Mouse (Mus musculus) heart, embryonic 12.5 days (tissue): ENCODE measurements around the gene Hid1. TPM values are rescaled to one million over a fixed set of nuclear protein-coding genes. Genes with fewer than 3 reads are reported as not detected.

Experiments used
- ATAC-seq: fragments of 200-750 bp; cut with Nextera tagmentation; 2 replicates; pipeline ENCODE4 v1.8.0; 2017; ENCODE audit warnings: moderate TSS enrichment, moderate library complexity; ENCODE audit not compliant: insufficient number of reproducible peaks, low FRiP score
- H3K27ac ChIP-seq: fragments of 300-500 bp; sonication (generic); 2 replicates; pipeline ENCODE4 v1.5.1; 2016; ENCODE audit warnings: mild to moderate bottlenecking, moderate library complexity; ENCODE audit not compliant: poor library complexity, severe bottlenecking
- H3K27me3 ChIP-seq: fragments of 300-500 bp; sonication (generic); replicated peaks from 2 replicates; pipeline ENCODE4 v1.6.1; 2016; ENCODE audit warnings: mild to moderate bottlenecking, moderate library complexity
- H3K36me3 ChIP-seq: fragments of 300-500 bp; sonication (generic); 2 replicates; pipeline ENCODE4 v1.6.1; 2016; ENCODE audit warnings: mild to moderate bottlenecking, moderate library complexity
- H3K4me1 ChIP-seq: fragments of 300-500 bp; sonication (generic); replicated peaks from 2 replicates; pipeline ENCODE4 v1.6.1; 2016; ENCODE audit warnings: mild to moderate bottlenecking
- H3K4me2 ChIP-seq: fragments of 300-500 bp; sonication (generic); 2 replicates; pipeline ENCODE4 v1.6.1; 2016; ENCODE audit warnings: mild to moderate bottlenecking, moderate library complexity
- H3K4me3 ChIP-seq: fragments of 300-500 bp; sonication (generic); 2 replicates; pipeline ENCODE4 v1.5.1; 2016; ENCODE audit warnings: mild to moderate bottlenecking
- H3K9ac ChIP-seq: fragments of 300-500 bp; sonication (generic); 2 replicates; pipeline ENCODE4 v1.6.1; 2016; ENCODE audit warnings: mild to moderate bottlenecking, moderate library complexity
- H3K9me3 ChIP-seq: fragments of 300-500 bp; sonication (generic); replicated peaks from 2 replicates; pipeline ENCODE4 v1.6.1; 2016; ENCODE audit warnings: mild to moderate bottlenecking, moderate library complexity
- whole genome bisulfite sequencing: fragments of 180-500 bp; shearing (Covaris S2); methylation state at CpG from one replicate; pipeline ENCODE4 v1.1.7; 2016; 5-methylcytosine and 5-hydroxymethylcytosine counted together
- polyA plus RNA-seq: library from polyadenylated mRNA; unstranded; fragments of >200 nt; fragmentation: Nextera tagmentation; extraction: Ambion mirVana; gene quantifications from 2 replicates; pipeline ENCODE4 v1.2.1, GENCODE M21; 2016

Hid1 gene
- 6.0 and 7.4 TPM in 2 replicates for polyA plus RNA-seq

DNA sequence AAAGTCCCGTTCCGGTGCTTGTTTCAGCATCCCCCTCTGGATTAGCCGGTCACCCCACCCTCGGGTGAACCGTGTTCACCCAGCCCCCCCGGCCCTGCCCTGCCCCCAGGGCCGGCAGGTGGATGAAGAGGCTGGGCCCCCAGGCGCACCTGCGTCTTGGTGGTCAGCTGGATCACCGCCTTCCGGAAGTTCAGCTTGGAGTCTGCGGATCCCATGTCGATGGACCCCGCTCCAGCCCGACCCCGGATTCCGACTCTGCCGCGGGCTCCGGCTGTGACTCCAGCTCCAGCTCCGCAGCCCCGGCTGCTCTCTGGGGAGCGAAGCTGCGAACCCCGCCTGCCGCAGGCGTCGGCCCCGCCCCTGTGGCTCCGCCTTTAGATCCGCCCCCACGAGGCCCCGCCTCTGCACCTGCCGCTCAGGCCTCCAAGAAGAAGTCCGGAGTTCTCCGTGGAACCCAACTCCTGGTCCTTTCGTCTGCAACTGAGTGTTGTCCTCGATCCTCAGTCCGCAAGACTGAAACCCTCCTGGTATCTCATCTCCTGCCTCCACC, at the start of gene Hid1:
Gene Hid1, minus strand, starts transcription at position 362 of the 550 bp plus-strand sequence.
- under 1% methylated on average over 39 of the region's 39 CpGs for WGBS
- Histone ChIP-seq H3K36me3 (no peaks in the 10 kb centered on the region), H3K27me3 (peaks cover 76% of the 10 kb centered on the region), H3K9me3 (no peaks in the 10 kb centered on the region), H3K4me1 (peaks cover 24% of the 10 kb centered on the region), H3K4me2 (peak within 1 kb of the TSS; percentile 95), H3K9ac (peak within 1 kb of the TSS; percentile 70), H3K27ac (no peak within 1 kb of the TSS), H3K4me3 (peak within 1 kb of the TSS; percentile 60)
- ATAC-seq = peak; percentile 78

DNA sequence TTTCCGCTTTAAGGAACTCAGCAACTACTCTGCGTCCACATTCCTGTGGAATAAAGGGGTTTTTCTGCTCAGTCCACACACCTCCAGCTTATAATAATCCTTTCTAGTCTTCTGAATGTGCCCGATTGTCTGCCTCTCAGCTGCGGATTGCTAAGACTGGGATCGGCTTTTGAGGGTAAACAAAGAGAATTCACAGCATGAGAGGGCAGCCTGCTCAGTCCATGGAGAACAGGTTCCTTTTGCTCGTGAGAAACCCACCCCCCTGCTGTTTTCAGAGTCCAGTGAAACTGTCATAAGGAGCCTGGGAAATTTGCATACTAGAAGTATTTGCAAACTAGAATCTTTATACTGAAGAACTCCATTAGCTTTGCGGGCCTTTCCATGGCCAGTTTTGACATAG, 42.0 kb upstream of the Hid1 start:
- Histone ChIP-seq H3K36me3 (peaks cover 51% of the 10 kb centered on the region), H3K4me1 (peaks cover 18% of the 10 kb centered on the region), H3K4me3 (no peak overlapping the region), H3K9ac (no peak overlapping the region), H3K4me2 (no peak overlapping the region), H3K9me3 (no peaks in the 10 kb centered on the region), H3K27ac (no peak overlapping the region), H3K27me3 (no peaks in the 10 kb centered on the region)
- no peak for ATAC-seq
- 87% methylated on average over 7 of the region's 7 CpGs for WGBS

DNA sequence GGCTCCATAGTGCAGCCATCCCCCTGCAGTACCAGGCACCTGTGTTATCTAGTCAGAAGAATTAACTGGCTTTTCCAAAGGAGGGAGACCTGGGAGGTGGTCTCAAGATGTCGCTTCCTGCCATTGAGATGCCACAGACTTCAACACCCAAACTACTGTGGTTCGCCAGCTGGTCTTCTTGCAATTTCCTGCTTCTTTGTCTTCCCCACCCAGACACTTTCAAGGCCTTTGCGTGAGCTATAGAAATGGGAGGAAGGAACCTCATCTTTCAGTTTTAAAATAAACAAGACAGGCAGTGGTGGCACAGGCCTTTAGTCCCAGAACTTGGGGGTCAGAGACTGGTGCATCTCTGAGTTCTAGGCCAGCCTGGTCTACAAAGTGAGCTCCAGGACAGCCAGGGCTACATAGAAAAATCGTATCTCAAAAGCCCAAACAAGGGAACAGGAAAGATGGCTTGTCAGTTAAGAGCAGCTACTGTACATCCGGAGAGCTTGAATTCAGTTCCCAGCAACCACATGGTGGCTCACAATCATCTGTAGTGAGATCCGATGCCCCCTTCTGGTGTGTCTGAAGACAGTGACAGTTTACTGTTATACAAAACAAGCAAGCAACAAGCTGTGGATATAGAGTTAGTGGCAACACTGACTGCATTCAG, 40.8 kb upstream of the Hid1 start:
- ATAC-seq = no peak
- H3K9ac ChIP-seq = no peak overlapping the region
- 71% methylated on average over 6 of the region's 6 CpGs for WGBS
- 0 out of 2 replicates have a peak overlapping the region, but pooled peaks have one; percentile 15 for H3K27ac ChIP-seq
- no peak overlapping the region for H3K4me3 ChIP-seq
- H3K4me1 ChIP-seq = peaks cover 19% of the 10 kb centered on the region
- H3K9me3 ChIP-seq = no peaks in the 10 kb centered on the region
- H3K27me3 ChIP-seq = no peaks in the 10 kb centered on the region
- H3K4me2 ChIP-seq = no peak overlapping the region
- peaks cover 51% of the 10 kb centered on the region for H3K36me3 ChIP-seq

DNA sequence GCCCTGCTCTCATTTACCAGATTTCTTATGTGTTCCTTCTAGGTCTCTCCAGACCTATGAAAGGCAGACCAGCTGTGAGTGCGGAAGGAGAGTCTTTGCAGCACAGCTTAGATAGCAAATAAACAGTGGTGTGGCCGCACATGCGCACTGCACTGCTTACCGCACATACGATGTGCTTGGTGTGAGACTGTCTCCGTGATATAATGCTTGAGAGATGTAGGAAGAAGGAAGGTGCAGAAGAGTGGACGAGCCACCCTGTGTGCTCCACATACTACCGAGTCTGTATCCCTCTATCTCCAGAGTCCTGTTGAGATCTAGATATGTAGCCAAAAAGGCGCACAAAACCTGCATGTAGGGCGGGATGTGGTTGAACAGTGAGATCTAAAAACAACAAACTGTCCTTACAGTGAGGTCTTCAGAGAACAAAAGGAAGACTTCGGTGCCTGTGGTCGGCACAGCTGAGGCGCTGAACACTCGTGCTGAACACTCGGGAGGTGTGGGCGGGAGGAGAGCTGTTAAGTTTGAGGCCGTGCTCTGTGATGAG, 39.4 kb upstream of the Hid1 start:
- 86% methylated on average over 17 of the region's 17 CpGs for WGBS
- Histone ChIP-seq H3K27me3 (no peaks in the 10 kb centered on the region), H3K4me3 (no peak overlapping the region), H3K4me1 (peaks cover 16% of the 10 kb centered on the region), H3K9me3 (no peaks in the 10 kb centered on the region), H3K36me3 (peaks cover 51% of the 10 kb centered on the region), H3K27ac (no peak overlapping the region), H3K4me2 (no peak overlapping the region), H3K9ac (no peak overlapping the region)
- no peak for ATAC-seq

DNA sequence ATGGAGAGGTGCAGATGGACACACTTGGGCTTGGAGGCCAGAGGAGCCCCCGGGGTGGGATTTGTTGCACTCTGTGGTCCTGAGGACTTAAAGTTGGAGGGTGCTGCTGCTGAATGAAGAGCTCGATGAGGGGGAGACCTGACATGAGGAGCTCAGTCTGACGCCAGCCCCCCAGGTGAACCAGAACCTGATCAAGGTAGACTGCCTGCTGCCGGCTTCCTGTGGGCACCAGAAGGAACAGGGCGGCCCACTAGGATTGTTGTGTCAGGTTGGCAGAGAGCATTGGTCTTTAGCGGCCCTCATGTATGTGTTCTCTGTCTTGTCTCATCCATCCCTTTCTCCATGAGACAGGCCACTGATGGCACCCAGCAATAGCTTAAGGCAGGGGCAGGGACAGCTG, 38.2 kb upstream of the Hid1 start:
- H3K27ac ChIP-seq = no peak overlapping the region
- peaks cover 9% of the 10 kb centered on the region for H3K4me1 ChIP-seq
- H3K4me2 ChIP-seq = no peak overlapping the region
- WGBS = 92% methylated on average over 6 of the region's 6 CpGs
- H3K36me3 ChIP-seq = peaks cover 44% of the 10 kb centered on the region
- no peaks in the 10 kb centered on the region for H3K27me3 ChIP-seq
- H3K4me3 ChIP-seq = no peak overlapping the region
- ATAC-seq = no peak
- H3K9ac ChIP-seq = no peak overlapping the region
- no peaks in the 10 kb centered on the region for H3K9me3 ChIP-seq

DNA sequence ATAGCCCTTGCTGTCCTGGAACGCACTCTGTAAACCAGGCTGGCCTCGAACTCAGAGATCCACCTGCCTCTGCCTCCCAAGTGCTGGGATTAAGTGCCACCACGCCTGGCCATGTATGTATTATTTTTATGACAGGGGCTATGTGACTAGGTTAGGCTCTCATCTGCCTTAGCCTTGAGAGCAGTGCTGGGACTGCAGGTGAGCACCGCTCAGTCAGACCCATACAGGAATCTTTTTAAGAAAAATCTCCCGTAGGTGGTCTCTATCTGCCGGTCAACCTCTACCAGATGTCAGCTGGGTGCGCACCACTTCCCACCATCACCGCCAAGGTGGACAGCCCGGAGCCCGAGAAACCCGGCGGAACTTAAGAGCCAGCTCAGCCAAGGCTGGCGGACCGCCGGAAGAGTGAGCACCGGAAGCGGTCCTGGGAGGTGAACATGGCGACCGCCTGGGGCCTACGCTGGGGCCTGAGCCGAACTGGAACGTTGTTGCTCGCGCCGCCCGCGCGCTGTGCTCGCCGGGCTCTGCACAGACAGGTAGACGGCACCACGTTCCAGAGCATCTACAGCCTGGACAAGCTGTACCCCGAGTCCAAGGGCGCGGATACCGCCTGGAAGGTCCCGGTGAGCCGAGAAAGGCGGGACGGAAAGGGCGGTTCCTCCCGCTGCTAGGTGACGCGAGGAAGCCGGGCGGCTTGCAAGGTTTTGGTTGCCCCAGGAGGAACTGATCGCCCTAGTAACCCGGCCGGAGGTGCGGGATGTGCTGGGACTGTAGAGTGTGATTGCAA, 36.0 kb upstream of the Hid1 start, which contains the start of gene Mrpl58:
Gene Mrpl58, plus strand, starts transcription at position 415 of the 787 bp plus-strand sequence.
- Histone ChIP-seq H3K9ac (peak within 1 kb of the TSS; percentile 91), H3K27ac (peak within 1 kb of the TSS; percentile 78), H3K27me3 (no peaks in the 10 kb centered on the region), H3K36me3 (peaks cover 27% of the 10 kb centered on the region), H3K4me2 (peak within 1 kb of the TSS; percentile 85), H3K4me3 (peak within 1 kb of the TSS; percentile 86), H3K4me1 (peaks cover 15% of the 10 kb centered on the region), H3K9me3 (no peaks in the 10 kb centered on the region)
- ATAC-seq = peak; percentile 90
- WGBS = 3% methylated on average over 50 of the region's 50 CpGs

DNA sequence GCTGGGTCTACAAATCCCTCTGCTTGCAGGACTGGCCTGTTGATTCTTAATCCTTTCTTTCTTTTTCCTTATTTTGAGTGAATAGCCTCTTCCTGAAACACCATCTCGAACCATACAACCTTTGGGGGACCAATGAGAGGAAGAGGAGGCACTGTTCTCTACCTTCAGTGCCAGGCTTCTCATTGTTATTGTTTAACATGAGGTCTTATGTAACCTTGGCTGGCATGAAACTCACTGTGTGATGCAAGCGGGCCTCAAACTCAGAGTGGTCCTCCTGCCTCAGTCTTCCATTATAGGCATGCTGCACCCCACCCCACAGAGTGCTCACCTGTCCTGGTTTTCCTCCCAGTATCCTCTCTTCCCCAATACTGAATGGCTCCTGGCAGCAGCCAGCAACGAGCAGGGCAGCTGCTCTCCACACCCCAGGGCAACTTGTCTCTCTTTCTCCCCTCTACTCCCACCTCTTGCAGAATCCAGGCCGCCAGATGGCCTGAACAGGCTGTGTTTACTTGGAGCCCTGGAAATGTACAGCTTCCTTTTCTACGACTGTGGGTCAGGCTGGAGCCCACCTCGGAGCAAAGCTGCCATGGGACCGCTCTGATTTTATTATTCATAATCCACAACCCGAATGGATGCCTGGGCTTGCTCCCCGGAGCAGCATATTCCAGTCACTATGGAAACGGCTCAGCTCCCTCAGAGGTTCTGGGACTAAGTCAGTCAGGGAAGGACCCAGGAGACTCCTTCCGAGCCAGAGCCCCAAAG, 33.3 kb upstream of the Hid1 start:
- Histone ChIP-seq H3K4me2 (no peak overlapping the region), H3K27ac (no peak overlapping the region), H3K36me3 (peaks cover 4% of the 10 kb centered on the region; the same call in 1 of the 2 replicates), H3K27me3 (no peaks in the 10 kb centered on the region), H3K4me1 (peaks cover 15% of the 10 kb centered on the region), H3K9me3 (no peaks in the 10 kb centered on the region), H3K9ac (no peak overlapping the region), H3K4me3 (no peak overlapping the region)
- no peak for ATAC-seq
- 50% methylated on average over 11 of the region's 11 CpGs for WGBS

DNA sequence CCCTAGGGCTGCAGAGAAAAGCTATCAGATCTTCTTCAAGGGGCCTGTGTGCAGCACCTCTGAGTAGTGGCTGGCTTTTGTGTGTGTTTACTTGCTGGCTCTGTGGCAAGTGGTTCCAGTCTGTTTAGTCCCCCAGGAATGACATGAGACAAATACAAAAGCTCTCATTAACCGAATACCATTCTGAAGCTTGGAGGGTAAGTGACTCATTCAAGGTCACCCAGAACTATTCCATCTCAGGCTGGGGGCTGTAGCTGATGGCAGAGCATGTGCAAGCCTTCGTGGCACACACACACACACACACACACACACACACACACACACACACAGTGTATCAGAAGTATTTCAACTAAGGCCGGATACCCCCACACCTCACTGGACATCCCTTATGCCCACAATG, 32.6 kb upstream of the Hid1 start:
- ATAC-seq = no peak
- no peak overlapping the region for H3K4me3 ChIP-seq

DNA sequence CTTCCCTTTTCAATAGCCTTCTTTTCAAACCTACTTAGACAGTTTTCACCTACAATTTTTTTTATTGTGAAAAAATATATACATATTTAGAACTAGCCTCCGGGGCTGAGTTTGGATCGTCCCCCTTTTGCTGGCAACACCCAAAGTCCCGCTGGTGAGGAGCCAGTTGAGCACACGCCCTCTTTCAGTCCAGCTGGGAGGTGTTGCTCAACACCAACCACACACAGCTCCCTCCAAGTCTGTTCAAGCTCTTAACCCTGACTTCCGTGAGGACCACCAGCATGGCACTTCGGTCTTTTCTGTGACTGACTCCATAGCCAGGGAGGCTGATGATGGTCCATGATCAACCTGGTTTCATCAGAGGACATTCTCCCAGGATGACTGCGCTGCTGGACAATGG, 30.5 kb upstream of the Hid1 start:
- Histone ChIP-seq H3K4me1 (peaks cover 15% of the 10 kb centered on the region; the same call in 1 of the 2 replicates), H3K4me3 (no peak overlapping the region), H3K36me3 (peaks cover 22% of the 10 kb centered on the region), H3K4me2 (no peak overlapping the region), H3K9me3 (no peaks in the 10 kb centered on the region), H3K9ac (no peak overlapping the region), H3K27me3 (peaks cover 17% of the 10 kb centered on the region; the same call in 1 of the 2 replicates), H3K27ac (no peak overlapping the region)
- 77% methylated on average over 7 of the region's 7 CpGs for WGBS
- no peak for ATAC-seq

More for the DNA sequence above, 32.6 kb upstream of the Hid1 start:
- no peaks in the 10 kb centered on the region for H3K27me3 ChIP-seq
- no peak overlapping the region for H3K9ac ChIP-seq
- H3K4me2 ChIP-seq = no peak overlapping the region
- H3K9me3 ChIP-seq = no peaks in the 10 kb centered on the region
- no peak overlapping the region for H3K27ac ChIP-seq
- H3K36me3 ChIP-seq = 0 out of 2 replicates have a peak, but pooled peaks cover 5% of the 10 kb centered on the region
- peaks cover 15% of the 10 kb centered on the region for H3K4me1 ChIP-seq
- WGBS = 73% methylated on average over 3 of the region's 3 CpGs

DNA sequence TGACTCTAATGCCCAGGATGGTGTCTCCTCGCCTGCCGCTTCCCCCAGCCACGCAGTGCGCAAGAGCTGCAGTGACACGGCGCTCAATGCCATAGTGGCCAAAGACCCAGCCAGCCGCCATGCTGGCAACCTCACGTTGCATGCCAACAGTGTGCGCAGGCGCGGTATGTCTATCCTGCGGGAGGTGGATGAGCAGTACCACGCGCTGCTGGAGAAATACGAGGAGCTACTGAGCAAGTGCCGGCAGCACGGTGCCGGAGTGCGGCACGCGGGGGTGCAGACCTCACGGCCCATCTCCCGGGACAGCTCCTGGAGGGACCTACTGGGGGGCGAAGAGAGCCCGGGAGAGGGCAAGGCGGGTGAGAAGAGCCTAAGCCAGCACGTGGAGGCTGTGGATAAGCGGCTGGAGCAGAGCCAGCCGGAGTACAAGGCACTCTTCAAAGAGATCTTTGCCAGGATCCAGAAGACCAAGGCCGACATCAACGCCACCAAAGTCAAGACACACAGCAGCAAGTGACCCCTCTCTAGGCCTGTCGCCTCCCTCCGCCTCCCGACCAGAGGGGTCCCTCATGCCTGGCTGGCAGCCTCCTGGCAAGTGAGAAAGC, 26.3 kb upstream of the Hid1 start:
- no peaks in the 10 kb centered on the region for H3K9me3 ChIP-seq
- H3K4me1 ChIP-seq = peaks cover 9% of the 10 kb centered on the region; the same call in 1 of the 2 replicates
- H3K4me2 ChIP-seq = peak overlapping the region; percentile 62
- WGBS = 50% methylated on average over 34 of the region's 34 CpGs
- ATAC-seq = 0 out of 2 replicates have a peak, but pooled peaks have one; percentile 36
- peaks cover 24% of the 10 kb centered on the region; the same call in 1 of the 2 replicates for H3K27me3 ChIP-seq
- H3K27ac ChIP-seq = no peak overlapping the region
- H3K9ac ChIP-seq = peak overlapping the region; percentile 16; the same call in 1 of the 2 replicates
- peak overlapping the region; percentile 27 for H3K4me3 ChIP-seq
- H3K36me3 ChIP-seq = peaks cover 47% of the 10 kb centered on the region
